Mouse (Mus musculus) testis, postnatal 14 days (tissue): ENCODE measurements at regions not wholly inside any gene's neighbourhood (a gene's known extent, or its start where the extent isn't known, plus 50 kb on each side); places are given as distances from the start of the nearest gene placed in this dataset.
A peak's percentile ranks its signal among the peaks of the same experiment; 100 is the strongest.

Experiments
- DNase-seq: peaks from one replicate; pipeline ENCODE4 v3.0.0; 2021; ENCODE audit warnings: low spot score

DNA sequence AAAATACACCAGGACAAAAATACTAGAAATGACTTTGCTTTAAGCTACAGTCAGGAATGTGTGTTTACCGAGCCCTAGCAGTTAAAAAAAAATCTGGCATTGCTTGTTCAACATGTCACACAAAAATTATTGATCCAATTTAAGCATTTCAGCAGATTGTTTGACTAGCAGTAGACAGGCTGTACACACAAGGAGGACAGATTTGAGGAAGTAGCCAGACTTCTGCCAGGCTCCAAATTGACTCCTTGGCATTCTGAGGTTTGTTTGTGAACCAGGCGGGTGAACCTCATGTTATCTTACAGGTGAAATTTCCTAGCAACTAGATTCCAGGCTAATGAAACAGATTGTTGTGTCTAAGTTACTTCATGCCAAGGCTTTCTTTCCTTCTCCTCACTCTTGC is 348.8 kb downstream of the Hs3st3b1 start:
- DNase-seq, result no peak

DNA sequence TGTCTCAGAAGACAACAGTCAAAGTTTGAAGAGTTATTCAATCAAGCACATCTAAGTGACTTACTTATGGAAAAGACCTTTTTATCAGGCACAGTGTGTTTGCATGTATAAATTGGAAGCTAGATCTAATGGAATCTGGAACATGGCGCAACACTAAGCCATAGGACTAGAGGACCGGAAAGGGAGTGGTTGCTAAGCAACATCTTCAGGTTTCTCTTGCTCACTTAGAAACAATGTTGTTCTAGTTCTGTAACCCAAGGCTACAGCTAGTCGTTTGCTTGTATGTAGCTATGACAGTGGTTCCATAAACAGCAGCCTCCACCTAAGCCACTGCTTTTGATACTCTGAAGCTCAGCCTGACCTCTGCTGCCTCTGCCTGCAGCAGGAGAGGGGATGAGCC is 338.8 kb downstream of the Hs3st3b1 start:
- no peak for DNase-seq

DNA sequence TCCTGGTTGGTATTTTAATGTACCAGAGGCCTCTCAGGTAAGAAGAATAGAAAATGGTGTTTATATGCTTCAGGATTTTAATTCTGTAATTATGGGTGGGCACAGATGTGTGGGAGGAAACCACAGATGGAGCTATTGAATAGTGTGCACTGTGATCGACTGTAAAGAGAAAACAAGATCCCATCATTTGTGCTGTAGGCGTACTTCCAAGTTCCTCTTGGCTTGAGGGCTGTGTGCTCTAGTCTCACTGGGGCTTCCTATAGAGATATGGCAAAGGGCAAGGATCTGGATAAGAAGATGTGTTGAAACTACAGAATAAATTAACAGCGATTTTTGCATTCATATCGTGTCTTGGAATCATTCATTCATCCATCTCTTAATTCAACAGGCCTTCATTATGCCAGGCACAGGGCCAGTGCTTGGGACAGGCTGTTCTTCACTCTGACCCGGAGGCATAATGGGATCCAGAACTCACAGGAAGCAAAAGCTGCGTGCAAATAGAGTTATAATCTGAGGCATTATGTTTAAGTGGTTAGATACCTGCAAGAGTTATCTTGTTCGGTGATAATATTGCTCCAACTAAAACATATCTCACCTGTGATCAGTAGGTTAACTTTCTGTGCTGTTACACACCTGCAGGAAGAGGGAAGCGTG is 336.7 kb downstream of the Hs3st3b1 start:
- peak; percentile 10 for DNase-seq

DNA sequence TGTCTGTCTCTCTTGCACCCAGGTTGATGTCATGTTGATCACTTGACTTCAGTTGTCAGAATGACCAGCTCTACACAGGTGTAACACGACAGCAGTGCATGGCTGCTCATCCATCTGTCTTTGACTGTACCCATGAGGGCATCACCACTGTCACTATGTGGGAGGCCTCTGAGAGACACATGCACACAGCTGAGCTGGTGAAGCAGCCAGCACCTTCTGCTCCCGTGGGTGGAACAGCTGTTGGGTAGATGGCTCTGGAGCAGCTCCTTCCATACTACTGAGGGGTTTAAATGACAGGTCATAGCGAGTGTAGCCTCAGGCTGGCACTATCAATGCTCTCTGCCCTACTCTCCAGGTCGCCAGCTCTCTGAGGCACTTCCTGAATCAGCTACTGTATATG is 301.9 kb downstream of the Hs3st3b1 start:
- DNase-seq, result no peak

DNA sequence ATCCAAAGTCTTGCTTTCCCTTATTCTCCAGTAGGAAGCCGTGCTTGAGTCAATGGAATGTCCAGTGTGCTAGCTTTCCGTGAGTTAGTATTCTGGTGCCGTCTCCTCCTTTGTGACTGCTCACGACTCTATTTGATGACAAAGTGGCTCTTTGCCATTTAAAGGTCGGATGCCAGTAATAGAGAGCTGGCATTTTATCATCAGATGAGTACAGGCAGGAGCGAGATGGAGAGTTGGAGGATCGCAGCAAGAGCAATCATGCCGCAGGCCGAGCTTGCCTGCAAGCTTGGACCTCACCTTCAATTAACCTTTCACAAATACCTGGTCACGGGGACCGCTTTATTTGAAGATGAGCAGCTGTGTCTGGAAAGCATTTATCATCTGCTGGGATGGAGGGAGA is 291.8 kb downstream of the Hs3st3b1 start:
- no peak for DNase-seq

DNA sequence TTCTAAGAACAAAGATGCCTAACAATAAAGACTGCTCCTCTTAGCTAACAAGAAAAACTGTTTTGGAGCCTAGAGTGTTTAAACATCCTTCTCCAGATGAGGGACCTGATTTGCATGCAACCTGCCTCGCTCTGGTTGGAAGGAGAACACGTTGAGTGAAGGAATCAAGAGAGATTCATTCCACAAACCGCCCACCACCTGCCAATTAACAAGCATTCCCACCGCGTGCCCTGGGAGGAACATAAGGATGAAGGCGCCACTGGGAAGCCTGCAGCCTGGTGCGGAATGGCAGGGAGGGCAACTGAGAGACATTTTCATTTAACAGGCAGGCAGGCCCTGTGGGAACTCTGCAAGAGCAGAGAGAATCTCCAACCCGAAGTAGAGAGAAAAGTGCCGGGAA is 265.0 kb downstream of the Hs3st3b1 start:
- no peak for DNase-seq

DNA sequence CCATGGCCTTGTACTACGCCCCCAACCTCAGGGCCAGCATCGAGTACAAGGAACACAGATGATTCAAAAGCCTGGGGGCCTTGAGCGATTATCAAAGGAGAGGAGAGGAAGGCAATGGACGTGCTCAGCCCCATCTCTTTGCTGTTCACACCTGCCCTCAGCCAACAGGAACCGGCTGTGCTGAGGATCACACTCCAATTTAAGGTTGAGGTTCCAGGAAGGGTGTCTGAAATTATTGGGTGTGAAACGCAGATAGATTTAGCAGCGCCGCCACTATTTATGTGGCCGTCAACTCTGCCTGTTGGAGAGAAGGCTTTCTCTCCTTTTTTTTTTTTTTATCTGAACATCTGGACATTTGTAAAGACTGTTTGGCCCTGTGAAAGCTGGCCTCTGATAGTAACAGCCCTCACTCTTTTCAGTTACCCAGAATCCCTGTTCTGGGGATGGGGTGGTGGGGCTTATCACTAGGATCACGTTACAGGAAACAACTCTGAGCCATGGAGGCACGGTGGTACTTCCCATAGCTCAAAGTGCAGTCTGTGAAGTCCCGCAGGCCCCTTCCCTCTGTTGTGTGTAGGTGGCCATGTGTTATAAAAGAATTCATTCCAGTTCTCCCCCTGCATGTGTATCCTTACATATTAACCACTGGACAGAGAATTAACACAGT is 256.7 kb downstream of the Hs3st3b1 start:
- no peak for DNase-seq

DNA sequence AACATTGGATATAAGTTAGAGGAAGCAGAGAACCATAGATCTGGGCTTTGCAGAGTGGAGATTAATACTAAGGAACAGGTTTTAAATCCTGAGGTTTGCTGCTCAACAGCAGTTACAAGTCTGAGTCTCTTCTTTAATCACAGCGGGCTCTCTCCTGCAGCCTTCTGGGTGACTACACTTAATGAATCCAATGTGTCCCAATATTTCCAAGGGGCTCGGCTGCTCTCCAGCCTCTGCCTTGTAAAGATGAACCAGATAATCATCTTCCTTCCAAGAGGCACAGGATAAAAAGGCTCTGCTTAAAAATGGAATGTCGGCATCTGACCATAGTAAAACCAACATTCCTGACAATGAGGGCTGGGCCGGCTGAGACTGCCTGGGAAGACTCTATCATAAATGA is 251.6 kb downstream of the Hs3st3b1 start:
- DNase-seq, result no peak

DNA sequence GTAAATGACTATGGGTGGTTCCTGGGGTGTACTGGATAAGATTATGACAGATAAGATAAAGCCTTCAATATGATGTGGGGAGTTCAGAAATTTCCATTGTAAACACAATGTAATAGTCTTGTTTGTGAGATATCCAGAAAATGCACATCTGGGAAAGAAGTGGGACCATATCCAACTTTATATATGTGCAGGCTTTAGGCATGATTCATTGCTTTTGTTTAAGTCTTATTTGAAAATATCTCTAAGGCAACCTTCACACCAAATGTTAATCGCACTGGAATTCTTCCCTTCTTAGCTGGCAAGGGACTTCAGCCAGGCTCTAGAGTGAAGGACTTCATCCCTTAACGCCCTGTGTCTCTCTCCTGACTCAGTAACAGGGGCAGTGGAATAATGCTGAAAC is 250.3 kb downstream of the Hs3st3b1 start:
- no peak for DNase-seq

DNA sequence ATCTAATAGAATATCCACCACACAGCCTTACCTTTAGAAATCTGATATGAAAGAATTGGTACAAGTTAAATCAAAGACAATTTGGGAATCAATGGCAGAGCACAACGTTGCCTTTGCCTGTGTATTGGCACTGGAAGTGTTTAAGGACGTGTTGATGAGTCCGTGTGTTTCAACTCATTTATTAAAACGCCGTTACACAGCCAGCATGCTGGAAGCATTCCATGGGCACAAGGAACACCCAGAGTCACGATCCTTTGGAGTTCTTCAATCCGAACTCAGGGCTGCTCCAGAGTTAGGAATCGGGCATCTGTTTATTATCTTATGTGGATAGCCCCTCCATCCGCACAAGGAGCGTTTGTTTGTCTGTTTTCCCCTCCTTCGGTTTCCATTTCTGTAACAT is 244.2 kb downstream of the Hs3st3b1 start:
- no peak for DNase-seq

DNA sequence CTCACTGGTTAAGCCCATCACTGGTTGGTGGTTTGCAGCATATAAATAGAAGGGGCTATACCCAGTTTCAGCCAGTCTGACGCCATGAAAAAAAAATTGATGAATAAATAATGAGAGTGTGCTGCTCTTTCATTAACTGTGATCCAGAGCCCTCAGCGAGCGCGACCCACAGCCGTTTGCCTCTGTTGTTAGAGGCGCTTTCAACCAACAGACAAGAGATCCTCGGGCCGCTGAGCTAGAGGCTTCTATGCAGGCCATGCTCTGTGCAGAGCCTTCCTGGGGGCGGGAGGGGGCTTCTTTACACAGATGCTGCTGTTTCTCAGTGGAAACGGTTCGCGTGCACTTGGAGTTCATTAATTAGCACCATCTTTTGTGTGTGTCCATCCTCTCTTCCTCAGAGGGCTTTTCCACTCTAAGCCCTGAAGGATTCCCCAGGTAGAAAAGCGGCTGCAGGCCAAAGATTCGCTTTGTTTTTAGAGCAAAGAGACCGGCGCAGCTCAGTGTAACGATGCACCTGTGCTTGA is 243.6 kb downstream of the Hs3st3b1 start:
- no peak for DNase-seq

DNA sequence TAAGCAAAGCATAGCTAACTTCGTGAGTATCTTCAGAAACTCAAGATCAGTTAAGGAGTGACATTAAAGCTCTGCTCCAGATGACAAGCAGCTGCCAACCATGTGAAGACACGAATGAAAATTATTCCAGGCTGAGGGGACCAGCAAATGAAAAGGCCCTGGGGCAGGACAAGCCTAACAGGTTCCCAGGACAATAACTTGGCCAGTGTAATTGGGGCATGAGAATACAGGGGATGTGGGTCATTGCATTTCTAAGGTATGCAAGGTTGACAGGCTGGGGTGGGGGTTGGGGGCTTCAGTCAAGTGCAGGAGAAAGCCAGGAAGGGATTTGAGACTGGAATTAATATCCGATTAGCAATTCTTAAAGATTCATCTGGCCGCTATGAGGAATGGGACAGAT is 242.6 kb downstream of the Hs3st3b1 start:
- no peak for DNase-seq

DNA sequence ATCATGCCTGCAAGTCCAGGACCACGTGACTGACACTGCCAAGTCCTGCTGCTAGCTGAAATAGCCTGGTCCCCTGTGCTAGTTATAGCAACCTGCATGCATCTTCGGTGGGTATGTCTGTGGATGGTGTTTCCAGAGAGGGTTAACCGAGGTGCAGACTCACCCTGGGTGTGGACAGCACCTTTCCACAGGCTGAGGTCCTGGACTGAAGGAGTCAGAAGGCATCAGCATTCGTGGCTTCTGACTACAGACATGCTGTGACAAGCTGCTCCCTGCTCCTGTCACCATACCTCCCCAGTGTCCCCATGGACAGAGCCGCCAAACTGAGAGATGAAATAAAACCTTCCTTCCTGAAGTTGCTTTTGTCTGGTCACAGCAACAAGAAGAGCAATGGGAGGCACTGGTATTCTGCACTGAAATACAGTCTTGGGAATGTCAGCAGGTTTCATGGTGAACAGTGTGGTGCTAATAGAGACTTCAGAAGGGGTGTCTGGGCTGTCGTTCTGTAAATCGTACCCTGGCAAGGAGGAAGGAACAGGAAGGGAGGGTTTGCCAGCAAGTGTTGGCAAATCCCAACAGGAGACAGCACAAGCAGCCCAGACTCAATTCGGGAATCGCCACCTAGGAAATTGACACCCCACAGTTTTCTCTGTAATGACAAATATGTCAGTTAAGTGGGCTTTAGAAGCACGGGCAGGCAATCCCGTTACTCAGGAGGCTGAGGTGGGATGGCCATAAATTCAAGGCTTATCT is 237.7 kb downstream of the Hs3st3b1 start:
- no peak for DNase-seq

DNA sequence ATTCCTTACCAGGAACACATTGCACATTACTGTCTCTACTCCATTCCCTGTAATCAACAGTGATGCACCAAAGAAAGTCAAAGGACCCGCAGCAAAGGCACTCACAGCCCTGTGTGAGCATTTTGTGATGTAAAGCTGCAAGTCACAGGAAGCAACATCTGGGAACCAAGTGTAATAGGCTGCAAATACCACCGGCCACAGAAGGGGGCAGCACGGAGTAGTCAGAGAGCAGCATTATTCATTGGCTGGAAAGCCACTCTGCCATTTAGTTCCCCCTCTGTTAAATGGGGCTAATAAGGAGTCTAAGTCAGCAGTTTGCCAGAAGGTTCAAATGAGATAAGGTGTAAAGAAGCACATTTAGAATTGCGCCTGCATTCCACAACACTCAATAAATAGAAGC is 231.0 kb downstream of the Hs3st3b1 start:
- no peak for DNase-seq

DNA sequence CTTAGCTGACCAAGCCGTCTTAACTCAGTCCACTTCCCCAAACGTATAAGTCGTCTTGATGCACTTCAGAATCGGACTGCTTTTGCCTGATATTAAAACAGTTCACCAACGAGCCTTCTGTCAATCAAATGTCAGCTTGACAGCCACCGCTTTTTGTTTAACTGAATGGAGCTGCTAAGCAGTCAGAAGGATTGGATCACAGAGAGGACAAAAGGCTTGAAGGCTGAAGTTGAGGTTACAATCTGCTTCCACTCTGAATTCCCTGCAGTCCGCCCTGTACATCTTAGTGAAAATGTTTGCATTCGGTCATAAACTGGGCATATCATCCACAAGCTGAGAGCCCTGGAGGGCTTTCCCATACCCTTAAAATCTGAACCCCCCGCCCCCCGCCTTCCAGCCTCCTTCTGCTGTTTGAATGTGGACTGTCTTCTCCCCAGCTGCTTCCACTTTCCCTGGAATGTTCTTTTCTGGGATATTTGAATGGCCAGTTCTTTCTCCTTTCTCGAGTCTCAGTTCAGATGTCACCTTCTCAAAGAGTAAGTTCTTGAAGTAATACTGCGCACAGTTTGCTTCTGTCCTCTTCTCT is 217.0 kb downstream of the Hs3st3b1 start:
- no peak for DNase-seq

DNA sequence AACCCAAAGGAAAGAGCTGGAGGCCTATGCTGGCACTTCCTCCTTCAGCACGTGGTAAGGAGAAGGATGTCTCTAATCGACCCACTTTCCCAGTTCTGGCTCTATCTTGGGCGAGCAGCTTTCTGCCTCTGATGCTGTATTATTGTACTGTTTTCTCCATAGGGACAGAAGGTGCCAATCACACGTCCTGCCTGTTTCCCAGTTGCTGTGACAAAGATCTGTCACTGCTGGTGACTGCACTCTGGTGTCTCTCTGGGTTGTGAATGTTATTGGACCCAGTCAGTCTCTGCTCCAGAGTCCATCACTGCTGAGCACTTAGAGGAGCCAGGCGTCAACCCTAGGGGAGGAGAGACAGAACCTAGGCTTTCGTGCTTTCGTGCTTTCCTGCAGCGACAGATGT is 216.0 kb downstream of the Hs3st3b1 start:
- no peak for DNase-seq

DNA sequence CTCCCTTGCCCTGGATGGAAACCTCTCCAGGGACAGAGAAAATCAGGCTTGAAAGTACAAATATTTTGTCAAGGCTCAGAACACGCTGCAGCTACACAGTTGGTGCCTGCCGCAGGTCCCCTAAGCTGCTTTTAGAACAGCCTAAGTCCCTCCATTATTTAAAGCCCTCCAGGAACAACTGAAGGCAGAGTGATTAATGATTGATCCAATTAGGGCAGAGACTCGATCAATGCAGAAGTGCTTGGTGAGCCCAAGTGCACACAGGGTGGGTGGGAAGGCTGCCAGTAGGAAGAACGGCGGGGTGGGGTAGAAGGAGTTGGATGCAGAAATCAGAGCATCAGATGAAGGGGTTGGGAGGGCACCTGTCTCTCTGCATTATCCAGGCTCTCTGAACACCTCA is 215.0 kb downstream of the Hs3st3b1 start:
- no peak for DNase-seq

DNA sequence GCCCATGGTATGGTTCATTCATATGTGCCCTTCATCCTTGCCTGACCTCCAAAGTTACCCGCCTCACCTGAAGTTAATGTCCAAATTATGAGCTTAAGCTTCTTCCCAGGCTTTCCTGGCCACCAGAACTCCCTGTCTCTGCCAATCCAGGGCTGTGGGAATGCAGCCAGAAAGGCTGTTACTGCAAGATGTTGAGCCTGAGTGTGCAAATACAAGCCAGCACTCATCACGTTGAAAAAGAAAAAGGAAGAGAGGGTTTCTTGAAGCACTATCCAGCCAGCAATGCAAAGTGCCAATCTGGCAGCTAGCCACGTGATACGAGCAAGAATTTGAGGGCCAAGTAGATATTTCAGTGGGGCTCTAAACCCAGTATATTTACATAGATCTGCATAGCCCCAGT is 213.7 kb downstream of the Hs3st3b1 start:
- no peak for DNase-seq

DNA sequence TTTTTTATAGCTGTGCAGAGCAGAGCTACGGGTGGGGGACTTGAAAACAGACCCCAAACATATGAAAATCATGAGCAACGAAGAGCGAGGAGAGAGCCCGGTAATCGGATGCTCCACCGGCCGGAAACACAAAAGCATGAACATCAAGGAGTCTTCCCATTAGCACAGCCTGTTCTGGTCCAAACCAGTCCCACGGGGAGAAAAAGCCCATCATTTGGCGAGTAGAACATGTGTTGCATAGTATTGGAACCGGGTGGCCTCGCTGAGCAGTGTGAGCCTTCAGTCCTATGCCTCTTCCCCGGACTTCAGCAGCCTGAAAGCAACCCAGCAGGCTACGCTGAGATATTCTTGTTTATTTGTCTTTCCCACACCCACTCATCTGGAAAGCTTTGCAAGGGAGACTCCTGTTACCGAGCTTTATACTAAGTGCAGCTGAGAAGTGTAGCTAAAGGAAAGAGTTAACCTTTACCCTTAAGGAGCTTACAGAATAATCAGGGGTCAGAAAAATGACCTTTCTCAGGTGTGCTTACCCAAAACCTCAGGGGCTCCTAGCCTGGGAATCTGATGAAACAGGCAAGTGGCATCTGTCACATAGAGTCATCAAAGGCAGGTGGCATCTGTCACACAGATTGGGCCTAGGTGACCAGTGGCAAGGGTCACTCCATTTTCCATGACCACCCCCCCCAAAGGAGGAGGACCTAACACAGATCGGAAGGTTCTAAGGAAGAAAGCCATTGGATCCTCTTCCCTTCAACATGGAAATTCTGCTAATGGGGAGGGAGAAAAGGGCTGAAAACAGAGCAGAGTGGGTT is 209.8 kb downstream of the Hs3st3b1 start:
- peak; percentile 16 for DNase-seq

DNA sequence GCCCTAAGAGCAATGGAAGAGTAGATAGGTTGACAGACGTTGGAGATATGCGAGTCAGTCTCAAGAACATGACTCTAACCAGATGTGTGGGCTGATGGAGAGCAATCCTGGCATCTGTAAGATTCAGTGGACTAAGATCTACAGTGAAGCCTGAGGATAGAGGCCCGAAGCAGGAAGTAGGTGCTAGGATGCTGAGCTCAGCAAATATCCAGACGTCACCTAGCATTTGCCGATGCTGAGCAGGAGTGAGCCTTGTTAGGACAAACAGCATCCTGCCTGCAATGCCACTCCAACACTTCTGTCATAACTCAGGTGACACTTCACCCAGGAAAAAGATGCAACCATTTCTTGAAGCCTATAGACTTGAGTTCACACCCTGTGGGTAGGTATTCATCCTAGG is 199.8 kb downstream of the Hs3st3b1 start:
- no peak for DNase-seq

DNA sequence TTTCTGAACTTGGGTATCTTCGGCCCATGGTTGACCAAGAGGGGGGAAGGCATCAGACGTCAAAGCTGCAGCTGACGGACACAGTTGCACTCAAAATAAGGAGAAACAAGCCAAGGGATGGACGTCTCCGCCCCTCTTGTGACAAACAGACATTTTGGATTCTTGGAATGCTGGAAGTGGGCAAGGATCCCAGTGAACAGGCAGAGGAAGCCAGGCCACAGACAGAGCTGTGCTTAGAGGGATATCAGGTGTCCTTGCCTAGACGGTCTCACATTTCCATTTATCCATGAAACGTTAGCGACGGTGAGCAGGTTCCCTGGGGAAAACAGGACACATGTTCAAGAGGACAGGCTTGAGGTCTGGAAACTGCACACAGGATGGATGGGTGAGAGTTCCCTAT is 191.2 kb downstream of the Hs3st3b1 start:
- DNase-seq, result no peak

DNA sequence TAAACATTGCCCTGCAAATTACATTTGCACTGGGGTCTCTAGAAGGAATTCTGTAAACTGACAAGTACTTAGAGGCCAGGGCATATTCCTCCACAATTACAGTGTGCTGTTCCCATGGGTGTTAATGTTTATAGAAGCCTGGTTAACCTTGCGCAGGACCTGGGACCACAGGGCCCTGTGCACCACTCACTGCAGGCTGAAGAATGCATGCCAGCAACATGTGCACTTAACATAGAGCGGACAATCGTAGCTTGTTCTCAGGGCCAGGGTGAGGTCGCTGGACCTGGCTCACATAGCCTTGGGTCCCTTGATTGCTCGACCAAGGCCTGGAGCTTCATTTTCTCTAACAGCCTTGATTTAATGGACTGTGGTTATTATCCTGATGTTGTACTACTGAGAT is 168.8 kb downstream of the Hs3st3b1 start:
- no peak for DNase-seq
